Mouse (Mus musculus): ENCODE measurements at regions not wholly inside any gene's neighbourhood (a gene's known extent, or its start where the extent isn't known, plus 50 kb on each side); places are given as distances from the start of the nearest gene placed in this dataset.

- no peaks in the 10 kb centered on the region for H3K4me1 ChIP-seq (replicated peaks; ENCODE audit: control insufficient read depth, insufficient read depth, low read length)
- DNase-seq (ENCODE audit: low spot score) (no peak), ATAC-seq (ENCODE audit: low FRiP score) (no peak)
- H3K36me3 ChIP-seq (ENCODE audit: control insufficient read depth, insufficient read depth, low read length) = no peaks in the 10 kb centered on the region
- no peaks in the 10 kb centered on the region for H3K27me3 ChIP-seq (ENCODE audit: control insufficient read depth, insufficient read depth, low read length)
- no peak overlapping the region for H3K9ac ChIP-seq (ENCODE audit: low read depth, low read length)
- H3K9me3 ChIP-seq (ENCODE audit: control insufficient read depth, low read length) = no peaks in the 10 kb centered on the region
- H3K4me2 ChIP-seq (replicated peaks; ENCODE audit: low read depth, low read length) = no peak overlapping the region
- H3K27ac ChIP-seq (ENCODE audit: low read depth, low read length) = no peak overlapping the region
- no peak overlapping the region for H3K4me3 ChIP-seq (ENCODE audit: low read depth, low read length)
Observed at GRCm38 (mm10) chr3:74657170-74657569, 507.7 kb downstream of the Zbbx start.

DNA sequence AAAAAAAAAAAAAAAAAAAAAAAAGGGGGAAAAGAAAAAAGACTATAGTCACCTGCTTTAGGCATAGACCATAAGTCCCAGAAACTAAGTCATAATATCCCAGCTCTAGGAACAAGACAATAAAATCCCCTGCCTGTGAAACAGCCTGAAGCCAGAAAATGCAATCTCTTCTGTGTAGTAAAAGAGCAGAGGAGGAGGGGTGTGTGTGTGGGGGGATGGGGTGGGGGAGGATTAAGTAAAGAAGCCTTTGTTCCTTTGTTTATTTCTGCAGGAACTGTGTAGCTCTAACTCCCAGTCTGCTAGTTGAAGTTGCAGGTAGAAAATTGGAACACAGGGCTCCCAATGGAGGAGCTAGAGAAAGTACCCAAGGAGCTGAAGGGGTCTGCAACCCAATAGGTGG lies 532.2 kb downstream of the Zbbx start:
- Histone ChIP-seq H3K27ac (ENCODE audit: low read depth, low read length) (no peak overlapping the region), H3K27me3 (ENCODE audit: control insufficient read depth, insufficient read depth, low read length) (no peaks in the 10 kb centered on the region), H3K9ac (ENCODE audit: low read depth, low read length) (no peak overlapping the region), H3K4me3 (ENCODE audit: low read depth, low read length) (no peak overlapping the region), H3K9me3 (ENCODE audit: control insufficient read depth, low read length) (no peaks in the 10 kb centered on the region), H3K4me1 (replicated peaks; ENCODE audit: control insufficient read depth, insufficient read depth, low read length) (no peaks in the 10 kb centered on the region), H3K36me3 (ENCODE audit: control insufficient read depth, insufficient read depth, low read length) (no peaks in the 10 kb centered on the region), H3K4me2 (replicated peaks; ENCODE audit: low read depth, low read length) (no peak overlapping the region)
- no peak for DNase-seq (ENCODE audit: low spot score)
- no peak for ATAC-seq (ENCODE audit: low FRiP score)

DNA sequence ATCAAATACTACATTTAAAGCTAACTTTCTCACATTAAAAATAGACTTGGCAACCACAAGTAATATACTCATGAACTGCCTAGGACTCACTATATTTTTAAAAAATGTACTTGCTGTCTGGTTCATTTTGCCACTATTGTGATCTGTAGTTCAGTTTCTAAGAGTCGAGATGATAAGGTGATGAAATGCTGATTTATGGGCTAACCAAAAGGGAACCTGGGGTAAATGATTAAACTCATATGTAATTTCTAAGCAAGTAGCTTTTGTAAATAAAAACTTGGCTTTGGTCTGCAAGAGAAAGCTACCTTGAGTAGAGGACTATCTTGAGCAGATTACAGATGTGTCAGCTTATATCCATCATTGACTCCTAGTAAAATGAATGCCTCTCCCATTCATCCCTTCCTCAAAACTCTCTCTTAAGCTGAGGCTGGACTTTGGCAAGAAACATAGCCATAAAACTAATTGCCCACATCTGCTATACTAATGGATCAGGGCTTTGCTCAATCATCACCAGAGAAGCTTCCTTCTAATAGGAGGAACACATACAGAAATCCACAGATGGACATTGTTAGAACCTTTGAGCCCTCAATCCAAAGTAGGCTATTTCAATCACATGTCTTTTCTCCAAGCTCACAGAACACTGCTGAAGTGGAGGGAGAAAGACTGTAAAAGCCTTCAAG lies 563.4 kb downstream of the Zbbx start:
- no peak overlapping the region for H3K4me2 ChIP-seq (replicated peaks; ENCODE audit: low read depth, low read length)
- no peaks in the 10 kb centered on the region for H3K4me1 ChIP-seq (replicated peaks; ENCODE audit: control insufficient read depth, insufficient read depth, low read length)
- no peak for DNase-seq (ENCODE audit: low spot score)
- H3K36me3 ChIP-seq (ENCODE audit: control insufficient read depth, insufficient read depth, low read length) = no peaks in the 10 kb centered on the region
- H3K27me3 ChIP-seq (ENCODE audit: control insufficient read depth, insufficient read depth, low read length) = no peaks in the 10 kb centered on the region
- no peak overlapping the region for H3K4me3 ChIP-seq (ENCODE audit: low read depth, low read length)
- ATAC-seq (ENCODE audit: low FRiP score) = no peak
- no peaks in the 10 kb centered on the region for H3K9me3 ChIP-seq (ENCODE audit: control insufficient read depth, low read length)
- no peak overlapping the region for H3K9ac ChIP-seq (ENCODE audit: low read depth, low read length)
- WGBS = 80% methylated on average over 1 of the region's 1 CpGs
- no peak overlapping the region for H3K27ac ChIP-seq (ENCODE audit: low read depth, low read length)

DNA sequence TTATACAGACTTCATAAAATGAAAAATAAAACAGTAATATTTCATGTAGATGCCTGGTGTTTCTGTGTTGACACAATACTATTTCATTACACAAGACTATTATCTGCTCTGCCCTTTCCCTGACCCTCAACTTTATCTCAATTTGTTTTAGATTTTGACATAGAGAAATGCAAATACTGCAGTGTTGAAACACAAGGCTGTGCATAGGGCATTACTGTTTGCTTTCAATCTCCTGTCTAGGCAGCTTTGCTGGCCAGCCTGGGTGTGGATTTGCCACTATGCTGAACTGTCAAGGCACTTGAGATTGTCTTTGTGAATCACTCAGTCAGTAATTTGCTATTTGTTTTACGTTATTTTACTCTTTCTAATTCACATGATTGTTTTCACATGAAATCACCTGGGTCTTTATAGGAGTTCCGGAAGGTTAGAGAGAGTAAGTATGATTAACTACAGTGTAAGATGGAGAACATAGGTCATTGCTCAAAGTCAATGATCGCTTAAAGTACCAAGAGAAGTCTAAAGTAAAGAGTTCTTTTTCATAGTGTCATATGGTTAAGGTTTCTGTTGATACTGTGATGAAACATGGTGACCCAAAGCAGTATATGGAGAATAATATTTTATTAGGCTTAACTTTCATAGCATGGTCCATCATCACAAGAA lies 576.0 kb downstream of the Zbbx start:
- Histone ChIP-seq H3K4me3 (ENCODE audit: low read depth, low read length) (no peak overlapping the region), H3K36me3 (ENCODE audit: control insufficient read depth, insufficient read depth, low read length) (no peaks in the 10 kb centered on the region), H3K9me3 (ENCODE audit: control insufficient read depth, low read length) (no peaks in the 10 kb centered on the region), H3K4me2 (replicated peaks; ENCODE audit: low read depth, low read length) (no peak overlapping the region), H3K4me1 (replicated peaks; ENCODE audit: control insufficient read depth, insufficient read depth, low read length) (no peaks in the 10 kb centered on the region), H3K27ac (ENCODE audit: low read depth, low read length) (no peak overlapping the region), H3K9ac (ENCODE audit: low read depth, low read length) (no peak overlapping the region), H3K27me3 (ENCODE audit: control insufficient read depth, insufficient read depth, low read length) (no peaks in the 10 kb centered on the region)
- ATAC-seq (ENCODE audit: low FRiP score) = no peak
- no peak for DNase-seq (ENCODE audit: low spot score)
- WGBS = 78% methylated on average over 3 of the region's 3 CpGs

DNA sequence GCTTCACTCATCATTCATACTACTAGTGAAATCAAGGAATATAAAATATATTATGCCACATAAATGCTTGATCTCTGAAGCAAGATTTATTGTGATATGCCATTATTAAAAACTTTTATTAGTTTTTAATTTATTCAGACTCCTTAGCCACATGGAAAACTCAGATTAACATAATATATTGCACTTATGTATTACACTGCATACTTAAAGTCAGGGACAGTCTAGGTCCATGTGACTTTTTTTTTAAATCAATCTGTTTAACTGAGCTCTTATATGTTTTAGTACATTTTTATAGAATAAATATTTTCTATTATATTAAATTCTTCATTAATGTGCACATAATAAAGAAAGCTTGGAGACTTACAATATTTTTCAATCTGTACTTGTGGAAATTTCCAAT lies 599.7 kb downstream of the Zbbx start:
- DNase-seq (ENCODE audit: low spot score) = no peak
- H3K4me1 ChIP-seq (replicated peaks; ENCODE audit: control insufficient read depth, insufficient read depth, low read length) = no peaks in the 10 kb centered on the region
- no peaks in the 10 kb centered on the region for H3K9me3 ChIP-seq (ENCODE audit: control insufficient read depth, low read length)
- no peaks in the 10 kb centered on the region for H3K36me3 ChIP-seq (ENCODE audit: control insufficient read depth, insufficient read depth, low read length)
- no peak overlapping the region for H3K27ac ChIP-seq (ENCODE audit: low read depth, low read length)
- no peak overlapping the region for H3K4me2 ChIP-seq (replicated peaks; ENCODE audit: low read depth, low read length)
- H3K27me3 ChIP-seq (ENCODE audit: control insufficient read depth, insufficient read depth, low read length) = no peaks in the 10 kb centered on the region
- peak; percentile 53; the same call in 1 of the 2 replicates for ATAC-seq (ENCODE audit: low FRiP score)
- H3K4me3 ChIP-seq (ENCODE audit: low read depth, low read length) = no peak overlapping the region
- H3K9ac ChIP-seq (ENCODE audit: low read depth, low read length) = no peak overlapping the region

DNA sequence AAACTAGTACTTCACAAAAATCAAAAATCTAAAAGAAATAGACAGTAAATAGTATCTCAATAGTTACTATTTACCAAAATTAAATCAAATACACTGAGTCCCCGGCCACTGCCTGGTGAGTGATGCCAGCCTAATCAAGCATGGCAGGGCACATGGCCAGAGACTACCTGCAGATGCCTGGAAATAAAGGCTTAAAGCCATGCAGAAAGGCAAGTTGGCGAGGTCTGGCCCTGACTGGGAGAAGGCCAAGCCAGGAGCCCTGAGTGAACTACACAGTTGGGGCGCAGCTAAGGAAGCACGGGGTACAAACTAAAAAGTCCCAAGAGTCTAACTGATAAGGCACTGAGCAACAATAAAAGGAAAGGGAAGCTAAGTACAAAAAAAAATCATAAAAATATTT lies 630.0 kb downstream of the Zbbx start:
- WGBS = 89% methylated on average over 4 of the region's 4 CpGs
- Histone ChIP-seq H3K9ac (ENCODE audit: low read depth, low read length) (no peak overlapping the region), H3K9me3 (ENCODE audit: control insufficient read depth, low read length) (no peaks in the 10 kb centered on the region), H3K4me3 (ENCODE audit: low read depth, low read length) (no peak overlapping the region), H3K36me3 (ENCODE audit: control insufficient read depth, insufficient read depth, low read length) (no peaks in the 10 kb centered on the region), H3K4me2 (replicated peaks; ENCODE audit: low read depth, low read length) (no peak overlapping the region), H3K27ac (ENCODE audit: low read depth, low read length) (no peak overlapping the region), H3K4me1 (replicated peaks; ENCODE audit: control insufficient read depth, insufficient read depth, low read length) (no peaks in the 10 kb centered on the region), H3K27me3 (ENCODE audit: control insufficient read depth, insufficient read depth, low read length) (no peaks in the 10 kb centered on the region)
- DNase-seq (ENCODE audit: low spot score) (no peak), ATAC-seq (ENCODE audit: low FRiP score) (no peak)

- Histone ChIP-seq H3K4me3 (ENCODE audit: low read depth, low read length) (no peak overlapping the region), H3K36me3 (ENCODE audit: control insufficient read depth, insufficient read depth, low read length) (no peaks in the 10 kb centered on the region), H3K9ac (ENCODE audit: low read depth, low read length) (no peak overlapping the region), H3K27ac (ENCODE audit: low read depth, low read length) (no peak overlapping the region), H3K27me3 (ENCODE audit: control insufficient read depth, insufficient read depth, low read length) (no peaks in the 10 kb centered on the region), H3K9me3 (ENCODE audit: control insufficient read depth, low read length) (no peaks in the 10 kb centered on the region), H3K4me2 (replicated peaks; ENCODE audit: low read depth, low read length) (no peak overlapping the region), H3K4me1 (replicated peaks; ENCODE audit: control insufficient read depth, insufficient read depth, low read length) (no peaks in the 10 kb centered on the region)
- ATAC-seq (ENCODE audit: low FRiP score) (no peak), DNase-seq (ENCODE audit: low spot score) (no peak)
- 90% methylated on average over 2 of the region's 2 CpGs for WGBS
Observed at GRCm38 (mm10) chr3:74534006-74534698, 630.7 kb downstream of the Zbbx start.

- H3K27me3 ChIP-seq (ENCODE audit: control insufficient read depth, insufficient read depth, low read length) = no peaks in the 10 kb centered on the region
- no peak overlapping the region for H3K4me2 ChIP-seq (replicated peaks; ENCODE audit: low read depth, low read length)
- no peaks in the 10 kb centered on the region for H3K36me3 ChIP-seq (ENCODE audit: control insufficient read depth, insufficient read depth, low read length)
- 0 out of 2 replicates have a peak, but pooled peaks have one; percentile 54 for ATAC-seq (ENCODE audit: low FRiP score)
- H3K9ac ChIP-seq (ENCODE audit: low read depth, low read length) = no peak overlapping the region
- 76% methylated on average over 1 of the region's 1 CpGs for WGBS
- DNase-seq (ENCODE audit: low spot score) = no peak
- H3K9me3 ChIP-seq (ENCODE audit: control insufficient read depth, low read length) = no peaks in the 10 kb centered on the region
- no peak overlapping the region for H3K4me3 ChIP-seq (ENCODE audit: low read depth, low read length)
- no peak overlapping the region for H3K27ac ChIP-seq (ENCODE audit: low read depth, low read length)
- no peaks in the 10 kb centered on the region for H3K4me1 ChIP-seq (replicated peaks; ENCODE audit: control insufficient read depth, insufficient read depth, low read length)
Observed at GRCm38 (mm10) chr3:74483741-74484140, 681.1 kb downstream of the Zbbx start.

Data from hindbrain, embryonic 11.5 days (tissue).